Mouse (Mus musculus) ovary, postnatal 10 days (tissue): Measurements from ENCODE around the gene 4933424G06Rik.
"Not testable (repeated sequence)": the region's sequence is repeated elsewhere in the genome, so short reads cannot be mapped to it uniquely, and the experiment has no call there.

ENCODE experiments used
- DNase-seq: peaks from one replicate; pipeline ENCODE4 v3.0.0; 2022; ENCODE audit warnings: low spot score

The 4933424G06Rik gene

GRCm38 (mm10) chr1:36709854-36710280, at the start of gene 4933424G06Rik:
4933424G06Rik (plus strand) TSS chr1:36710149.
- DNase-seq = peak; percentile 93

- no peak for DNase-seq
These were observed 45.5 kb upstream of the 4933424G06Rik start for GRCm38 (mm10) chr1:36664457-36664856.

DNA sequence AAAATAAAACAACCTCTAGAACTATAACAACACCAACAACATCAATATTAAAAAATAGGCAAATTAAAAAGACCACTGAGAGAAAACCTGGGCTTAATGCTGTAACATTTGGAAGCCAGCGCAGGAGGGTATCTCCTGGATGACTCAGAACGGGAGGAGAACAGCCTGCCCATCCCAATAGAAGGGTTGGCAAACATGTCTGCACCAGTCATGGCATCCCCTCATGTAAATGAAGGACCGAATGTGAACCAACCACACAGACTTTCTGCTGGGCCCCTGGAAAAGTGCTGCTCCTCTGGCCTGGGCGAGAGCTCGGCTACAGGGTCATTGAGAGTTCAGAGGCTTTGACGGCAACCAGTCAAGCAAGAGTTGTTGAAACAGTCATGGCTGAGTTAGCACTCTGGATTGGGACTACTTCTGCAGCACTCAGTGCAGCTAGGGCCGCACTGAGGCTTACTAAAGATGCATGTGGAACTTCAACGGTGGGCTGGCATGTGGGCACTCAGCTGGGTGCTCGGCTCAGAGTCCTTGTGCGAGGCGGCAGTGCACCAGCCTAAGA, 44.7 kb upstream of the 4933424G06Rik start:
- no peak for DNase-seq

- DNase-seq = no peak
These were observed 44.0 kb upstream of the 4933424G06Rik start for GRCm38 (mm10) chr1:36665934-36666333.

DNA sequence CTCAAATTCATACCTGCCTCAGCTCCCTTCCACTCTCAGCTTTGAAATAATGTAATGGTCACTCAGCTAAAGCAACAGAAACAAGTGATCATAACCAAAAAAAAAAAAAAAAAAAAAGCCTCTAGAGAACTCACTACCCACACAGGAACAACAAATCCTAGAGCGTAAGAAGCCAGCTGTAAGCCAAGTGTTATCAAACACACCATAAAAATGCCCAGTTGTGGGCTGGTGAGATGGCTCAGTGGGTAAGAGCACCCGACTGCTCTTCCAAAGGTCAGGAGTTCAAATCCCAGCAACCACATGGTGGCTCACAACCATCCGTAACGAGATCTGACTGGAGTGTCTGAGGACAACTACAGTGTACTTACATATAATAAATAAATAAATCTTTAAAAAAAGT, 41.9 kb upstream of the 4933424G06Rik start:
- not testable (repeated sequence) for DNase-seq

GRCm38 (mm10) chr1:36670256-36670655, 39.7 kb upstream of the 4933424G06Rik start:
- DNase-seq = no peak

DNA sequence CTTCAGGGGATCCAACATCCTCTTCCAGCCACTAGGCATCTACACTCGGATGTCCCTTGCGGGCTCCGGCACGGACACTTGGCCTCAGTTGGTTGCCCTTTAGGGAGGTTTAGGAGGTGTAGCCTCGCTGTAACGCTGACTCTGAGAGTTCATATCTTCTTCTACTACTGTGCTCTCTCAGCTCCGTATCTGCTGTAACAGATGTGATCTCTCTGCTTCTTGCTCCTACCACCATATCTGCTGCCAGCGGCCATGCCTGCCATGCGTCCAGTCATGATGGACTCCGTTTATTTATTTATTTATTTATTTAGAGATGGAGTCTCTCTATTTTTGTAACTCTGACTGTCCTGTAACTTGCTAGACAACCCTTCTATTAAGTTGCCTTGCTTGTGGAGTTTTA, 38.7 kb upstream of the 4933424G06Rik start:
- DNase-seq = no peak

- no peak for DNase-seq
These were observed 37.1 kb upstream of the 4933424G06Rik start for GRCm38 (mm10) chr1:36672648-36673350.

DNA sequence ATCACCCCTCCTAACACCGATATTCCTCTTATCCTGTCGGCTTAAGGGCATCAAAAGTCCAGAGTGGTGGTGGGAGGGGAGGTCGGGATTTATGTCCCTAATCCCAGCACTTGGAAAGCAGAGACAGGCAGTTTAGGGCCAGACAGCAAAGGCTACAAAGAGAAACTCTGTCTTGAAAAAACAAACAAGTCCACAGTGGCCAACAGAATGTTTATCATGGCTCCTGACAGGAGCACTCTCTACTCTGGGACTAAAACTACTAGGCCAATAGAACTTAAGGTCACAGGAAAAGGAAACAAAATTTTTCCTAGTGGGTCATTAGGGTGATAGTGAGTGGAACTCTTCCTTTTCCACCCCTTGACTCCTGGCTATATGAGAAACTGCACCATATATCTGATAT, 35.0 kb upstream of the 4933424G06Rik start:
- DNase-seq = no peak

DNA sequence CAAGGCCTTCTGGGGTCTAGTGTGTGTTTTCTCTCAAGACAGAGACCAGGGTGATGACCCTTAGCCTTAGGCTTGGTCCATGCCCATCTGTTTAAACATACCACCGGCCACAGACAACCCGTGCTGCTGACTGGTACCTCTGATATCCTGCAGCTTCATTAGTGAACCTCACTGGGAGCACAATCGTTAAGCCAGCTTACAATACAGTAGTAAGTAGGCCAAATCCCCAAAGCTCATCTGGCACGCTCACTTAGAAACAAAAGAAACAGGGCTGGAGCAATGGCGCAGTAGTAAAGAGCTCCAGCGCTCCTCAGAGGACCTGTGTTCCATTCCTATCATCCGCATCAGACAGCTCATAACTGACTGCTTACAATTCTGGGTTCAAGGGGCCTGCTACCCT, 29.1 kb upstream of the 4933424G06Rik start:
- no peak for DNase-seq

- DNase-seq = no peak
These were observed 27.2 kb upstream of the 4933424G06Rik start, which contains the start of gene Fam178b for GRCm38 (mm10) chr1:36682620-36683355. Fam178b (minus strand) TSS chr1:36683183.

DNA sequence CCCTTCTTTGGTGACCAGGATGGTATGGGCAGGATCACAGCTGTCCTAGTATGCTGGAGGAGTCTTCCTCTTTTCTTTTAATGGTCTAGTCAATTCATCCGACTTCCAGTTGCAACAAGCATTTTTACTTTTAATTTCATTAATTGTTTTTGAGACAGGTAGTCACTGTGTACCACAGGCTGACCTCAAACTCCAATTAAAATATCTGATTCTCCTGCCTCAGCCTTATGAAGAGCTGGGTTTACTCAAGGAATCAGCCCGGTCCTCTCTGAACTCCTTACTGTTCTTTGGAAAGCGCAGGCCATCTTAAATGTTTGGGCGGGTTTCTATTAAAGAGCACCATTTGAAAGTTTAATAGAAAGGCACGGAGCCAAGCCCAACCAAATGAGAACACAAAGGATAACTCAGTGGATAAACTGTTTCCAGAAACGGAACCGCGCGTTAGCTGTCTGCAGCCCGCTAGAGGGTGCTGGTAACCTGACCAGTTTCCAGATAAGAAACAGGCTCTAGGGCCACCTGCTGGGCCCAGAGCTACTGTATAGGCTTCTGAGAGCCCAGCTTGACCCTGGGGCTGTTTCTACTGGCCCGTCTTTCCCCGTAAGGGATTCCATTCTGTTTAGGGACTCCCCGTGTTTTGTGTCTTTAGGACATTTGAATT, 26.0 kb upstream of the 4933424G06Rik start:
- DNase-seq = peak; percentile 42

DNA sequence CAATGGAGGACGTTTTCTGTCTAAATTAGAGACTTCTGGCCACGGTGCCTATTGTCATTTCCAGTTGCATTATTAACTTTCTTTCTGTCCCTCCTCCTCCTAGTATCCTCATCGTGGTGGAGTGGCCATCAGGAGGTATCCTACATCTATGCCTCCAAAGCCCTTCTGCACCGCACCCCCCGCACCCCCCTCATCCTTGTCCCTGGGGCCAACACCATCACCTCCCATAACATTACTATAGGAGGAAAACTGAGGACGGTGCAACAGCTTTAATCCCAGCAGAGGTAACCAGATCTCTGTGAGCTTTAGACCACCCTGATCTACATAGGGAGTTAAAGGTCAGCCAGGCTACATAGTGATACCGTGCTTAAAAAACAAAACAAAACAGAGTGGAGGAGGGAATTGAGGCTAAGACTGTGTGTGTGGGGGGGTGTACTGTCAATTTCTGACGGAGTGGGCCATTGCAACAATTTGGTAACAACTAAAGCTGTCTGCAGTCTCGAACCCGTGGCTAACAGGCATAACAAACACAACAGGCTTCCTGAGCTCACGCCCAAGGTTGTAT, 19.2 kb upstream of the 4933424G06Rik start:
- DNase-seq = no peak

DNA sequence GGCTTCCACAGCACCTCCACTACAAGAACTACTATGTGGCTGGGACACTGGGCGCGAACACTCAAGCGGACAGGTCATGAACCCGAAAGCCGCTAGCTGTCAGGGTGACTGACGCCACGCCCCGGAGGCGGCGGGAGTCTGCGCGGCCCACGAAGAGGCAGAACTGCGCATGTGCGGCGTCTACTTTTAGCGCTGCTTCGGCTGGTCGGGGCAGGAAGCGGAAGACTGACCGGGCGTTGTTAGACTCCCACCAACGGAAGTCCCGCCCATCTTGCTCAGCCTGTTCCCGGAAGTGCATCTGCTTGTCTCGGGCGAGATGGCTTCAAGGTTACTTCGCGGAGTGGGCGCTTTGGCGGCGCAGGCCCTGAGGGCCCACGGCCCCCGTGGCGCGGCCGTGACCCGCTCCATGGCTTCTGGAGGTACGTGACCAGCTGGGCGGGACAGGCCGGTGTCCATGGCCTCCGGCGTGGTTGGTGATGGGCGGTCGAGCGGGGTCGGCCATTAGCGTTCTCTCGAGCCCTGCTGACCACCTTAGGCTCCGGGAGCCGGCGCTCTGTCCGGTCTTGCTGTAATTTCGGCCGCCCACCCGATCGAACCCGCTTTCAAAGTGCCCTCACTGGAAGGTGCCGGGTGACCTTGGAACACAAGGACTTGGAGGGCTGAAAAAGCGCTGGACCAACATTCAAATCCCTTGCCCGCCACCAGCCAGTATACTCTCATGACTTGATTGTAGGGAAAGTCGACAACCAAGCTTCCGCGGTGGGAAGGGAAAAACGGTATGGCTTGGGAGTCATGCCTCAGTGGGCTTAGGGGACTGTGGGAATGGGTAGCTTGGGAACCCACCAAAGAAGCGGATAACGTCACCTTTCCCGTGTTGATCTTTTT, 18.4 kb upstream of the 4933424G06Rik start, which contains the start of gene Cox5b:
Cox5b (plus strand) TSS at position 179 of the 885 bp plus-strand sequence.
- peak; percentile 87 for DNase-seq

DNA sequence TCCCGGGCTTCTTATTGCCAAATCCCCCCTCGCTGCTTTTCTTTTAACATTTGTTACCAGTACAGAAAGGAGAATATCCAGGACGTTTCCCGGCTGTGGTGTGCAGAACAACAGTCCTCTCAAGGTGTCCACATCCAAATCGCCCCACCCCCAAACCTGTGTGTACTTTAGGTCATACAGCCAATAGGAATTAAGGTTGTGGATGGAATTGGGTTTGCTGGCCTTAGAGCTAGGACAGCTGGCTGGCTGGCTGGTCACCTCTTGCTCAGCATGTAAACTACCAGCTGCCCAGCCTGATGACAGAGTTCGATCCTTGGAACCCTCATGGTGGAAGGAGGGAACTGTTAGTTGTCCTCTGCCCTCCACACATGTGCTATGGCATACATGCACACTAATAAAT, 15.1 kb upstream of the 4933424G06Rik start:
- no peak for DNase-seq

DNA sequence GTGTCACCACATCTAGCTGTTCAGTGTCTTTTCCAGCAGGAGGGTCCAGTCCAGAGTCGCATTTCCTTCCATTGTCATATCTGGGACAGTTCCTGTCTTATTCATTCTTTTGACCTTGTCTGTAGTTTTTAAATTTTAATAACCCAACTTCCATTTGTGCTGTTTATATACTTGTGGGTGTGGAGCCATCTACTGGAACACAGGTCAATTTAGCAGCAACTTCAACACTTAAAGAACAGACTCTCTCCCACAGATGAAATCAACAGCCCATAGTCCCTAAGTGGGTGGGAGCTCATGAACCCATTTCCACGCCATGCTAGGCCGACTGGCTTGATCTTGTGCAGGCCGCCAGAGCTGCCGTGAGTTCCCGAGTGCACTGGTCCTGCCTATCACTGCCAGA, 13.5 kb upstream of the 4933424G06Rik start:
- no peak for DNase-seq

- no peak for DNase-seq
These were observed 12.9 kb upstream of the 4933424G06Rik start for GRCm38 (mm10) chr1:36697030-36697429.

GRCm38 (mm10) chr1:36707166-36707565, 2.8 kb upstream of the 4933424G06Rik start:
- no peak for DNase-seq

GRCm38 (mm10) chr1:36707797-36708196, 2.2 kb upstream of the 4933424G06Rik start:
- no peak for DNase-seq

DNA sequence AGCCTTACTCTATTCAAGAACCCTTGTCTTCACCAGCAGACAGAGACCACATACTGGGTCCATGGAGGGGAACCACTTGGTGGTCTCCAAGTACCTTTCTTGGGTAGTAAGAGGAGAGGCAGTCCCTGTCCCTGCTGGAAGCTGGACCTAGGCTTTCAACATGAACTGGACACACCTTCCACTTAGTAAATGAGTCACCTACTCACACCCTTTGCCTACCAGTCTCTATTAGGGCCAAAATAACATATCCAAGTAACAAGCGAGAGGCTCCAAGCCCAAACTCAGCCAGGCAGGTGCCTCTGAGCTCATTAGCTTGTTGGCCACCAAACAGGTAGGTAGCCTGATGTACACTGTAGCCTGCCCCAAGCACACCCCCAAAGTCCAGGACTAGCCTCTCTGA, 1.3 kb upstream of the 4933424G06Rik start:
- DNase-seq = no peak
